In the genomic region with DNA sequence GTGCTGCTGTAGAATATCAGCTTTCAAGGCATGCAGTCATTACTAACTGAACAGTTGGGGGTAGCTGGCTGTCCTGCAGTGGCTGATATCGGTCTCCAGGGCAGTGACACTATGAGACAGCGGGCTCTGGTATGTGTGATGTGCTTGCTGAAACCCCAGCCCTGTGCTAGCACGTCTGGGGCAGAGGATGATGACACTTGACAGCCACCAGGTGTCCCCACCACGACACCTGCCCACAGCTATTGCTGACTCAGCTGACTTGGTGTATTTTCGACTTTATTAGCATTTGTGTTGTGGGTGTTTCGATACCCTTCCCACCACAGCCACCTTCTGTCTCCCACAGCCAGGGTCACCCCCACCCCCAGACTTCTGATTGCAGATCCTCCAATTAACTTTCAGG, we compare ENCODE assay signal across 9 mouse cellular contexts. TPM values are rescaled to one million over a fixed set of nuclear protein-coding genes. Genes with fewer than 3 reads are reported as not detected.
A peak's percentile ranks its signal among the peaks of the same experiment; 100 is the strongest.
DNase-seq lines count a peak whose midpoint lies in the region; ATAC-seq and TF ChIP-seq lines count a peak whose summit lies in the region.
"Had no signal": no experiment of that assay in that cellular context is flagged by ENCODE, and none has a peak within 500 bp of the region (broad histone marks: within the 10 kb centered on the region; RNA-seq: fewer than 3 reads in every experiment).

No protein-coding gene starts in this region.

- peak; percentile 52; the same call in 1 of the 2 replicates for ATAC-seq in hindbrain, embryonic 11.5 days (ENCODE audit: low FRiP score)
- peak; percentile 46; the same call in 1 of the 2 replicates for ATAC-seq in intestine, embryonic 16.5 days

- peak; percentile 31 for DNase-seq in hindbrain, embryonic 11.5 days (ENCODE audit: low spot score)
- DNase-seq in hindbrain, embryonic 10.5 days (ENCODE audit: low spot score) = no peak
- peak; percentile 55 for DNase-seq in MEL (ENCODE audit: low read depth, low spot score)
- peak; percentile 45 to 59 for DNase-seq in cerebellum, postnatal 36 days
- peak; percentile 41 to 46 for DNase-seq in lung, postnatal 4 days
- DNase-seq in thymus, adult 18-20 months = peak; percentile 16 to 21
- DNase-seq in layer of hippocampus, adult 9-11 months = no peak

- H3K4me2 ChIP-seq in hindbrain, embryonic 11.5 days (replicated peaks; ENCODE audit: low read depth, low read length) = no peak overlapping the region
- no peak overlapping the region for H3K4me2 ChIP-seq in intestine, embryonic 16.5 days (ENCODE audit: low read depth, low read length)

- TF ChIP-seq POLR2A in MEL (IDR thresholded peaks at IDR 0.05; ENCODE audit: control insufficient read depth in 1 of 2, insufficient read depth in 1 of 2, low read depth in 1 of 2, low read length in 2 of 2, poor library complexity in 1 of 2) = no peak

- no peaks in the 10 kb centered on the region for H3K79me2 ChIP-seq in MEL (ENCODE audit: control insufficient read depth, insufficient read depth, low read length, poor library complexity)

- peak; percentile 51 to 69 (median 68) for TF ChIP-seq CTCF in MEL (IDR thresholded peaks at IDR 0.05 in 2 of 3, conservative IDR thresholded peaks at IDR 0.05 in 1 of 3; ENCODE audit: control insufficient read depth in 1 of 3, insufficient read depth in 1 of 3, low read depth in 2 of 3, low read length in 3 of 3, poor library complexity in 1 of 3, severe bottlenecking in 1 of 3)

- peak; percentile 53 for TF ChIP-seq RAD21 in MEL (IDR thresholded peaks at IDR 0.05; ENCODE audit: low read depth, low read length)

- no peak for TF ChIP-seq EP300 in MEL (IDR thresholded peaks at IDR 0.05; ENCODE audit: low read depth in 1 of 2, low read length in 2 of 2)

- H3K27me3 ChIP-seq in hindbrain, embryonic 11.5 days (ENCODE audit: control insufficient read depth, insufficient read depth, low read length) = 0 out of 2 replicates have a peak, but pooled peaks cover 1% of the 10 kb centered on the region
- peaks cover 12% of the 10 kb centered on the region for H3K27me3 ChIP-seq in hindbrain, embryonic 10.5 days (ENCODE audit: insufficient read depth, poor library complexity, severe bottlenecking)
- H3K27me3 ChIP-seq in MEL (ENCODE audit: control insufficient read depth in 1 of 2, insufficient read depth in 2 of 2, low read length in 2 of 2) = no peaks in the 10 kb centered on the region
- no peaks in the 10 kb centered on the region; the same call in 1 of the 2 replicates for H3K27me3 ChIP-seq in intestine, embryonic 16.5 days (replicated peaks; ENCODE audit: control insufficient read depth, insufficient read depth, low read length)

- H3K9me3 ChIP-seq in hindbrain, embryonic 11.5 days (ENCODE audit: control insufficient read depth, low read length) = no peaks in the 10 kb centered on the region
- no peaks in the 10 kb centered on the region for H3K9me3 ChIP-seq in hindbrain, embryonic 10.5 days
- H3K9me3 ChIP-seq in MEL (replicated peaks; ENCODE audit: insufficient read depth, low read length) = no peaks in the 10 kb centered on the region
- H3K9me3 ChIP-seq in intestine, embryonic 16.5 days (ENCODE audit: control insufficient read depth, low read length) = no peaks in the 10 kb centered on the region

- no peak overlapping the region for H3K27ac ChIP-seq in hindbrain, embryonic 11.5 days (ENCODE audit: low read depth, low read length)
- no peak overlapping the region for H3K27ac ChIP-seq in hindbrain, embryonic 10.5 days
- no peak overlapping the region for H3K27ac ChIP-seq in MEL (ENCODE audit: control insufficient read depth, low read depth, low read length)
- no peak overlapping the region for H3K27ac ChIP-seq in intestine, embryonic 16.5 days (ENCODE audit: low read length)

- H3K4me1 ChIP-seq in hindbrain, embryonic 11.5 days (replicated peaks; ENCODE audit: control insufficient read depth, insufficient read depth, low read length) = no peaks in the 10 kb centered on the region
- 0 out of 2 replicates have a peak, but pooled peaks cover 7% of the 10 kb centered on the region for H3K4me1 ChIP-seq in hindbrain, embryonic 10.5 days (replicated peaks)
- peaks cover 0 to 4% of the 10 kb centered on the region in 2 experiments; a peak in 1 of 4 replicates for H3K4me1 ChIP-seq in MEL (ENCODE audit: control insufficient read depth in 1 of 2, insufficient read depth in 2 of 2, low read length in 2 of 2)
- H3K4me1 ChIP-seq in intestine, embryonic 16.5 days (ENCODE audit: control insufficient read depth, insufficient read depth, low read length) = no peaks in the 10 kb centered on the region

- H3K36me3 ChIP-seq in hindbrain, embryonic 11.5 days (ENCODE audit: control insufficient read depth, insufficient read depth, low read length) = peaks cover 7% of the 10 kb centered on the region; the same call in 1 of the 2 replicates
- peaks cover 73% of the 10 kb centered on the region for H3K36me3 ChIP-seq in hindbrain, embryonic 10.5 days
- no peaks in the 10 kb centered on the region for H3K36me3 ChIP-seq in MEL (ENCODE audit: control insufficient read depth in 1 of 2, insufficient read depth in 2 of 2, low read length in 2 of 2)
- H3K36me3 ChIP-seq in intestine, embryonic 16.5 days (ENCODE audit: control insufficient read depth, insufficient read depth, low read length) = no peaks in the 10 kb centered on the region

- no peak overlapping the region for H3K9ac ChIP-seq in hindbrain, embryonic 11.5 days (ENCODE audit: low read depth, low read length)
- no peak overlapping the region for H3K9ac ChIP-seq in MEL (ENCODE audit: control insufficient read depth, low read depth, low read length, poor library complexity, severe bottlenecking)
- no peak overlapping the region for H3K9ac ChIP-seq in intestine, embryonic 16.5 days (ENCODE audit: low read depth, low read length)

- no peak overlapping the region for H3K4me3 ChIP-seq in hindbrain, embryonic 11.5 days (ENCODE audit: low read depth, low read length)
- H3K4me3 ChIP-seq in hindbrain, embryonic 10.5 days = no peak overlapping the region
- H3K4me3 ChIP-seq in MEL (ENCODE audit: control insufficient read depth in 1 of 2, insufficient read depth in 1 of 2, low read depth in 2 of 2, low read length in 2 of 2) = no peak overlapping the region
- H3K4me3 ChIP-seq in intestine, embryonic 16.5 days (ENCODE audit: low read length) = no peak overlapping the region

- 19% methylated on average over 6 of the region's 6 CpGs for WGBS in hindbrain, embryonic 11.5 days
- WGBS in hindbrain, embryonic 10.5 days = 19% methylated on average over 6 of the region's 6 CpGs
- WGBS in intestine, embryonic 16.5 days = 14% methylated on average over 6 of the region's 6 CpGs

TF ChIP-seq in MEL, 35 proteins besides CTCF, POLR2A, EP300 and RAD21:
- TF ChIP-seq ZC3H11A (IDR thresholded peaks at IDR 0.05; ENCODE audit: low read depth, low read length) (peak; percentile 45), SMC3 (IDR thresholded peaks at IDR 0.05; ENCODE audit: low read depth, low read length) (peak; percentile 78), GATA1 (IDR thresholded peaks at IDR 0.05; ENCODE audit: low read depth, low read length) (no peak), ZMIZ1 (IDR thresholded peaks at IDR 0.05; ENCODE audit: low read depth, low read length) (no peak), NELFE (IDR thresholded peaks at IDR 0.05; ENCODE audit: low read depth, low read length) (no peak)

RNA-seq across cellular contexts. Expression of gene Ncan, which starts 16.2 kb away (rescaled TPM):
- polyA plus RNA-seq in hindbrain, embryonic 11.5 days (2014; fragmentation: Nextera tagmentation; extraction: Ambion mirVana) = 71.3 and 74.5 TPM in 2 replicates
- 20.2 and 67.1 TPM in 2 replicates for polyA plus RNA-seq in hindbrain, embryonic 10.5 days (2016; fragmentation: Nextera tagmentation; extraction: Ambion mirVana)
- total RNA-seq in MEL (2012; rRNA removed) = not detected in 2 replicates
- polyA plus RNA-seq in MEL (2012; ENCODE audit: insufficient read depth in 1 of 2, insufficient read length in 2 of 2, low read depth in 1 of 2, low replicate concordance in 2 of 2, missing spikeins in 1 of 2) = not detected
- polyA plus RNA-seq in intestine, embryonic 16.5 days (2015; fragmentation: Nextera tagmentation; extraction: Ambion mirVana) = 0.89 and 0.98 TPM in 2 replicates

RNA-seq across cellular contexts. Expression of gene Hapln4, which starts 21.2 kb away (rescaled TPM):
- 0.22 TPM in 1 of 2 replicates, not detected in the other for polyA plus RNA-seq in hindbrain, embryonic 11.5 days (2014; fragmentation: Nextera tagmentation; extraction: Ambion mirVana)
- 0.12 and 0.20 TPM in 2 replicates for polyA plus RNA-seq in hindbrain, embryonic 10.5 days (2016; fragmentation: Nextera tagmentation; extraction: Ambion mirVana)
- total RNA-seq in MEL (2012; rRNA removed) = not detected in 2 replicates
- polyA plus RNA-seq in MEL (2012; ENCODE audit: insufficient read depth in 1 of 2, insufficient read length in 2 of 2, low read depth in 1 of 2, low replicate concordance in 2 of 2, missing spikeins in 1 of 2) = under 1 TPM in 1 of 2 experiments, not detected in 1; 0.03 TPM
- 0.10 and 0.11 TPM in 2 replicates for polyA plus RNA-seq in intestine, embryonic 16.5 days (2015; fragmentation: Nextera tagmentation; extraction: Ambion mirVana)
- polyA plus RNA-seq: stomach, embryonic 14.5 days had no signal

RNA-seq across cellular contexts. Expression of gene Nr2c2ap, which starts 26.6 kb away (rescaled TPM):
- polyA plus RNA-seq in hindbrain, embryonic 11.5 days (2014; fragmentation: Nextera tagmentation; extraction: Ambion mirVana) = 16.7 and 19.2 TPM in 2 replicates
- polyA plus RNA-seq in hindbrain, embryonic 10.5 days (2016; fragmentation: Nextera tagmentation; extraction: Ambion mirVana) = 37.0 and 38.0 TPM in 2 replicates
- total RNA-seq in MEL (2012; rRNA removed) = 20.8 and 24.6 TPM in 2 replicates
- polyA plus RNA-seq in MEL (2012; ENCODE audit: insufficient read depth in 1 of 2, insufficient read length in 2 of 2, low read depth in 1 of 2, low replicate concordance in 2 of 2, missing spikeins in 1 of 2) = 10 to 100 TPM in 1 of 2 experiments, not detected in 1; 55.7 TPM
- polyA plus RNA-seq in intestine, embryonic 16.5 days (2015; fragmentation: Nextera tagmentation; extraction: Ambion mirVana) = 50.7 and 51.7 TPM in 2 replicates

RNA-seq across cellular contexts. Expression of gene Tm6sf2, which starts 31.8 kb away (rescaled TPM):
- polyA plus RNA-seq in hindbrain, embryonic 11.5 days (2014; fragmentation: Nextera tagmentation; extraction: Ambion mirVana) = 0.86 and 1.4 TPM in 2 replicates
- 0.56 and 0.88 TPM in 2 replicates for polyA plus RNA-seq in hindbrain, embryonic 10.5 days (2016; fragmentation: Nextera tagmentation; extraction: Ambion mirVana)
- total RNA-seq in MEL (2012; rRNA removed) = 0.78 and 1.0 TPM in 2 replicates
- 1 to 10 TPM in 1 of 2 experiments, not detected in 1; 1.2 TPM for polyA plus RNA-seq in MEL (2012; ENCODE audit: insufficient read depth in 1 of 2, insufficient read length in 2 of 2, low read depth in 1 of 2, low replicate concordance in 2 of 2, missing spikeins in 1 of 2)
- polyA plus RNA-seq in intestine, embryonic 16.5 days (2015; fragmentation: Nextera tagmentation; extraction: Ambion mirVana) = 106 and 152 TPM in 2 replicates

RNA-seq across cellular contexts. Expression of gene Rfxank, which starts 34.4 kb away (rescaled TPM):
- 10.9 and 14.6 TPM in 2 replicates for polyA plus RNA-seq in hindbrain, embryonic 11.5 days (2014; fragmentation: Nextera tagmentation; extraction: Ambion mirVana)
- 19.5 and 20.6 TPM in 2 replicates for polyA plus RNA-seq in hindbrain, embryonic 10.5 days (2016; fragmentation: Nextera tagmentation; extraction: Ambion mirVana)
- 5.0 and 5.5 TPM in 2 replicates for total RNA-seq in MEL (2012; rRNA removed)
- polyA plus RNA-seq in MEL (2012; ENCODE audit: insufficient read depth in 1 of 2, insufficient read length in 2 of 2, low read depth in 1 of 2, low replicate concordance in 2 of 2, missing spikeins in 1 of 2) = 1 to 10 TPM in 1 of 2 experiments, not detected in 1; 7.2 TPM
- polyA plus RNA-seq in intestine, embryonic 16.5 days (2015; fragmentation: Nextera tagmentation; extraction: Ambion mirVana) = 12.6 and 15.3 TPM in 2 replicates

Comparison
In these comparisons a context has a peak if more than half of its experiments do, and no peak if none do; other contexts are left out.
1. DNase-seq: peak in hindbrain, embryonic 11.5 days (single experiment), MEL (single experiment), cerebellum, postnatal 36 days (2 of 2), lung, postnatal 4 days (2 of 2) and thymus, adult 18-20 months (2 of 2); none in hindbrain, embryonic 10.5 days (single experiment) and layer of hippocampus, adult 9-11 months (single experiment).
2. RNA of gene Ncan, which starts 16.2 kb away (polyA plus RNA-seq): 71.3 to 74.5 TPM in hindbrain, embryonic 11.5 days and 20.2 to 67.1 TPM in hindbrain, embryonic 10.5 days; 0.89 to 0.98 TPM in intestine, embryonic 16.5 days and not detected in MEL; every median in the first group is over 10 times any median in the second.